Mouse (Mus musculus): ENCODE measurements around the gene Plekha1.

- TF ChIP-seq CTCF (conservative IDR thresholded peaks at IDR 0.05; ENCODE audit: low read length): no peak
- no peak for TF ChIP-seq POU5F1 (IDR thresholded peaks at IDR 0.05; ENCODE audit: borderline replicate concordance, low read length)
Measured at GRCm38 (mm10) chr7:130945730-130946129, 80.2 kb downstream of the Plekha1 start.
